Mouse (Mus musculus) testis, postnatal 14 days (tissue): ENCODE data around the gene Mecom.

Source experiments
- DNase-seq: peaks from one replicate; pipeline ENCODE4 v3.0.0; 2021; ENCODE audit warnings: low spot score

Gene Mecom

DNA sequence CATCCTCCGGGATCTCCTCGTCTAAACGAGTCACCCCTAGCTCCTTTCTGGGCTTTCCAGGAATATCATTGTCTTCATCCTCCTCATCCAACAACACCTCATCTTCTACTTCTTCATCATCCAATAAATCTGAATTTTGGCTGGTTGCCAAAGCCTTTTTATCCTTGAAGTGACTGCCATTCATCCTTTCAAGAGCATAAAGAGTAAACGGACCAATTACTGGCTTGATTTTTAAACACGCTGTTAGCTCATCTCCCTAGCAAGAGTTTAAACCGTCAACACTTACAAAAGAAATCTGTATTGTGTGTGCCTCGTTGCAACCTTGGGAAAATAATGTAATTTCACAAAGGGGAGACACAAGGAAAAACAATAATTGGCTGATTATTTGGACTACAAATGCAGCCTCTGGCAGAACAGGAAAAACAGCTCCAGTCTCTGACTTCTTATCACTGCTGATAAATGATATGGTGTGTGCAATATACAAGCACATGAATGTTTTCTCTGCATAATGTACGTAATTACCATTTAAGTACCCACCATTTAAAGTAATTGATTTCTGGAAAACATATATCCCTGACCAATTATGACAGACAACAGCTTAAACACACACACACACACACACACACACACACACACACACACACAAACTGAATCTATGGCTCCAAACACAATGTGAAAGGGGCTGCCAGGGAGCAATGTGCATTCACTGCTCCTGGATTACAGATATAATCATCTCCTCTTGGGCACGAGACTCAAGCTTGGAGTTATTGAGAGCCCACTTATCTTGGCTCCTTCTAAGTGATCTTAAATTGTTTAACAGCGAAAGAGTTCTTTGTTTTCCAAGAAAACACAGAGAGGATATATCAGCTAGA lies 590.2 kb downstream of the Mecom start:
- DNase-seq: no peak

DNA sequence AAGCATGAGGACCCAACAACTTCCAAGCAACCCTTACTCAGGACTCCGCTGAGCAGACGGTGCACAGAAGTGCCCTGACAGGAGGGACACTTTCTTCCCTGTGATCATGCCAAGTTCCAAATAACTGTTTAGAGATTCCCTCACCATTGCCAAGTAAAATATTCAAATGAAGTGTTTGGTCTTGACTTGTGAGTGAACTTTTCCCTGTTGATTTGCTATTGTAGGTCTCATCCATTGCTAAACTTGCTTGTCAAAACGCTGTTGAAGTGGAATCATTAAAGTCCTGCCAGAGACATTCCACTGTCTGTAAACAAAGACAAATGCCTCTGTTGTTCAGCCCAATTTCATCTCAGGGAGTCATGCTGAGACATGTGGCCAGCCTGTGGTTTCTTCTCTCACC lies 594.5 kb downstream of the Mecom start:
- DNase-seq: no peak

DNA sequence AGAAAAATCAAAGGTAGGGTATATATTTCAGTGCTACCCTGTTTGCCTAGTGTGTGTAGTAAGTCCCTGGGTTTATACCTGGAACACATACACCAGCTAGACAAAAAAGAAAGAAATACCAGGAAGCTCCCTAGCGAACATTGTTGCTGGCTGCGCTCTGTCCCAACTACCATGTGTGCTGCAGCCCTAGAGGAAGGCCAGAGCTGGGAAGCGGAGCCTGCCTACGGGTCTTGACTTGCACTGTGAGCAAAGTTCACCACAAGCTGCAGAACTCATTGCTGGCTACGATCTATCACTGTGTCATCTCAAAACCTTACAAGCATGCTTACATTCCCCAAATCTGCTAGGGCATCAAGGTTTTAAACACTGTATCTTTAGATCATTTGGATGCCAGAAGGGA lies 597.0 kb downstream of the Mecom start:
- no peak for DNase-seq

DNA sequence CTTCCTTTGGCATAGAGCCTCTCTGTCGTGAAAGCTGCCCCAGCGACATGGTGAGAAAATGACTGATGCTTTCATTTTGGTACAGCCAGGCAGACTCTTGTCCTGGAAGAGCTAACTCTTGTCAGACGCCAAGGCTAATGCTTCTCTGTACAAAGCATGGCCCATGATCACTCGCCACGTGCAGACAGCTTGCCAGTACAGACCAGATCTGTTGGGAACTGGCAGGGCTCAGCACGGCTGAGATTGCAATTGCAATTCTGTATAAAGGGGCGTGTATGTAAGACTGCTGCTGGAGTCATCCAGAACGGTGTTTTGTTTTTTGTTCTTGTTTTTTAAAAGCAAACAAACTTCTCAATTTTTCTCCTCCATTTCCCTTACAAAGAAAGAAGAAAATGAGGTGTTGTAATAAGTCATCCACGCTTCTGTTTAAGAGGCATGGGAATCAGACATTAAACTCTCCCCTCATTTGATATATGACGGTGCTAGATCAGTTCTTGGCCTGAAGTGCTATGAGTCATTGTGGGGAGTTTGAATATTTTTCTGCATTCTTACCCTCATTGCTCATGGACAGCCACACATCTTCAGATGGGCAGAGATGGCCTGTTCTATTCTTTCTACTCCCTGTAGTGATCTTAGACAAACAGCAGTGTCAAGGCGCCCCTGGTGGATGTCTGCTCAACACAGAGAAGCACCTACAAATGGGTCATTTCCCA lies 644.1 kb downstream of the Mecom start:
- no peak for DNase-seq
